In the genomic region with DNA sequence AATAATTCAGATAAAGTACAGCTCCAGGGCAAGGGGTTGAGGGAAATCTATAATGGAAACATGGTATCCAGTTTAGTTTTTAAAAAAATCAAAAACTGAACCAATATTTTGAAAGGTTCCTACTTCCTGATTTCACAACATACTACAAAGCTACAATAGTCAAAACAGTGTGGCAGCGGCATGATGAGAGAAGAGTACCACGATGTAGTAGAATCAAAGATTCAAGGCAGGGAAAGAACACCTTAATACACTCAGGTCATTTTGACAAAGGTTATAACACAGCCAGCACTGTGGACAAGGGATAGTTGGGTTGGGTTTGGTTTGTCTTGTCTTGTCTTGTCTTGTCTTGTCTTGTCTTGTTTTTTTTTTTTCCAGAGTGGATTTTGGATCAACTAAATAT, we compare ENCODE assay signal across 30 mouse cellular contexts.
"Had no signal": no experiment of that assay in that cellular context is flagged by ENCODE, and none has a peak within 500 bp of the region (broad histone marks: within the 10 kb centered on the region; RNA-seq: fewer than 3 reads in every experiment).

No protein-coding gene starts in this region.

- H3K9ac ChIP-seq: limb, embryonic 12.5 days; limb, embryonic 13.5 days; limb, embryonic 15.5 days; liver, embryonic 12.5 days; liver, embryonic 13.5 days; liver, embryonic 14.5 days; liver, embryonic 15.5 days; liver, postnatal 0 days; lung, embryonic 15.5 days; midbrain, embryonic 12.5 days; midbrain, embryonic 13.5 days; midbrain, embryonic 15.5 days; neural tube, embryonic 12.5 days had no signal

- DNase-seq: left cerebral cortex, postnatal 4 days; liver; liver, embryonic 13.5 days; liver, postnatal 0 days; lung, adult 18-20 months; lung, adult 2 months; lung, postnatal 10 days; lung, postnatal 14 days; lung, postnatal 36 days; lung, postnatal 4 days; midbrain, embryonic 14.5 days had no signal

- ATAC-seq: liver, embryonic 12.5 days; liver, postnatal 0 days; lung, postnatal 0 days; midbrain, embryonic 13.5 days; midbrain, embryonic 15.5 days had no signal

- H3K36me3 ChIP-seq: limb, embryonic 10.5 days; limb, embryonic 12.5 days; limb, embryonic 13.5 days; limb, embryonic 15.5 days; liver, embryonic 12.5 days; liver, embryonic 13.5 days; liver, embryonic 15.5 days; lung, embryonic 15.5 days; midbrain, embryonic 10.5 days; midbrain, embryonic 12.5 days; midbrain, embryonic 13.5 days; midbrain, embryonic 15.5 days; neural tube, embryonic 12.5 days had no signal

- H3K27ac ChIP-seq: left cerebral cortex, adult 2 months; limb, embryonic 10.5 days; limb, embryonic 12.5 days; limb, embryonic 13.5 days; limb, embryonic 15.5 days; liver, embryonic 12.5 days; liver, embryonic 13.5 days; liver, embryonic 14.5 days; liver, embryonic 15.5 days; lung, embryonic 15.5 days; macrophage; midbrain, embryonic 10.5 days; midbrain, embryonic 12.5 days; midbrain, embryonic 13.5 days; midbrain, embryonic 15.5 days; neural tube, embryonic 12.5 days had no signal

- H3K4me2 ChIP-seq: limb, embryonic 12.5 days; limb, embryonic 13.5 days; limb, embryonic 15.5 days; liver, embryonic 11.5 days; liver, embryonic 12.5 days; liver, embryonic 13.5 days; liver, embryonic 15.5 days; lung, embryonic 15.5 days; midbrain, embryonic 12.5 days; midbrain, embryonic 13.5 days; midbrain, embryonic 15.5 days; neural tube, embryonic 12.5 days had no signal

- H3K27me3 ChIP-seq: limb, embryonic 13.5 days; limb, embryonic 15.5 days; liver, embryonic 12.5 days; liver, embryonic 13.5 days; liver, embryonic 15.5 days; lung, embryonic 15.5 days; megakaryocyte, embryonic 14.5 days; midbrain, embryonic 15.5 days; neural tube, embryonic 12.5 days had no signal

- H3K4me1 ChIP-seq: limb, embryonic 15.5 days; liver, embryonic 12.5 days; liver, embryonic 13.5 days; liver, embryonic 15.5 days; lung, embryonic 15.5 days; megakaryocyte, embryonic 14.5 days; neural tube, embryonic 12.5 days had no signal

- H3K4me3 ChIP-seq: left cerebral cortex, adult 2 months; limb, embryonic 10.5 days; limb, embryonic 12.5 days; limb, embryonic 13.5 days; limb, embryonic 15.5 days; liver, embryonic 12.5 days; liver, embryonic 13.5 days; liver, embryonic 15.5 days; lung, embryonic 15.5 days; megakaryocyte, embryonic 14.5 days; midbrain, embryonic 10.5 days; midbrain, embryonic 12.5 days; midbrain, embryonic 13.5 days; midbrain, embryonic 15.5 days; myocyte; neural tube, embryonic 12.5 days had no signal

- H3K9me3 ChIP-seq: limb, embryonic 12.5 days; limb, embryonic 15.5 days; liver, embryonic 12.5 days; liver, embryonic 15.5 days; lung, embryonic 15.5 days; megakaryocyte, embryonic 14.5 days had no signal
